Mouse (Mus musculus): ENCODE measurements around the gene Cpne4.

GRCm38 (mm10) chr9:104652691-104653261 lies 105.7 kb downstream of the Cpne4 start:
- no peak for TF ChIP-seq EP300 (IDR thresholded peaks at IDR 0.05; ENCODE audit: low read depth)
- TF ChIP-seq CTCF (IDR thresholded peaks at IDR 0.05; ENCODE audit: low read depth), result no peak
